Mouse (Mus musculus): ENCODE measurements at regions not wholly inside any gene's neighbourhood (a gene's known extent, or its start where the extent isn't known, plus 50 kb on each side); places are given as distances from the start of the nearest gene placed in this dataset.

GRCm38 (mm10) chr13:90402061-90402460, 312.7 kb upstream of the Xrcc4 start:
- 70% methylated on average over 1 of the region's 1 CpGs for WGBS
- DNase-seq = no peak
- Histone ChIP-seq H3K4me1 (ENCODE audit: control insufficient read depth, insufficient read depth, low read length) (no peaks in the 10 kb centered on the region), H3K4me3 (replicated peaks; ENCODE audit: extremely low read depth, low read depth, low read length) (no peak overlapping the region)
- TF ChIP-seq POLR2A (IDR thresholded peaks at IDR 0.05; ENCODE audit: borderline replicate concordance, extremely low read depth, low read depth, low read length) = no peak
- TF ChIP-seq CTCF (IDR thresholded peaks at IDR 0.05; ENCODE audit: insufficient read depth, low read length) = no peak

- H3K4me1 ChIP-seq (ENCODE audit: control insufficient read depth, insufficient read depth, low read length) = no peaks in the 10 kb centered on the region
- TF ChIP-seq POLR2A (IDR thresholded peaks at IDR 0.05; ENCODE audit: borderline replicate concordance, extremely low read depth, low read depth, low read length) (no peak), CTCF (IDR thresholded peaks at IDR 0.05; ENCODE audit: insufficient read depth, low read length) (no peak)
- no peak for DNase-seq
- no peak overlapping the region for H3K4me3 ChIP-seq (replicated peaks; ENCODE audit: extremely low read depth, low read depth, low read length)
- WGBS = 86% methylated on average over 1 of the region's 1 CpGs
These were observed 312.1 kb upstream of the Xrcc4 start for GRCm38 (mm10) chr13:90401496-90401895.

GRCm38 (mm10) chr13:90395274-90396023, 306.0 kb upstream of the Xrcc4 start:
- no peak for DNase-seq
- no peaks in the 10 kb centered on the region; the same call in 1 of the 2 replicates for H3K4me1 ChIP-seq (ENCODE audit: control insufficient read depth, insufficient read depth, low read length)
- WGBS = 56% methylated on average over 8 of the region's 8 CpGs
- TF ChIP-seq CTCF (IDR thresholded peaks at IDR 0.05; ENCODE audit: insufficient read depth, low read length) (no peak), POLR2A (IDR thresholded peaks at IDR 0.05; ENCODE audit: borderline replicate concordance, extremely low read depth, low read depth, low read length) (no peak)
- no peak overlapping the region for H3K4me3 ChIP-seq (replicated peaks; ENCODE audit: extremely low read depth, low read depth, low read length)

- WGBS = 9% methylated on average over 5 of the region's 5 CpGs
- TF ChIP-seq CTCF (IDR thresholded peaks at IDR 0.05; ENCODE audit: insufficient read depth, low read length) (no peak), POLR2A (IDR thresholded peaks at IDR 0.05; ENCODE audit: borderline replicate concordance, extremely low read depth, low read depth, low read length) (no peak)
- no peak for DNase-seq
- Histone ChIP-seq H3K4me1 (ENCODE audit: control insufficient read depth, insufficient read depth, low read length) (no peaks in the 10 kb centered on the region; the same call in 1 of the 2 replicates), H3K4me3 (replicated peaks; ENCODE audit: extremely low read depth, low read depth, low read length) (no peak overlapping the region)
These were observed 305.4 kb upstream of the Xrcc4 start for GRCm38 (mm10) chr13:90394815-90395241.

GRCm38 (mm10) chr13:90392415-90392814, 303.0 kb upstream of the Xrcc4 start:
- no peak for DNase-seq
- Histone ChIP-seq H3K4me3 (replicated peaks; ENCODE audit: extremely low read depth, low read depth, low read length) (no peak overlapping the region), H3K4me1 (ENCODE audit: control insufficient read depth, insufficient read depth, low read length) (no peaks in the 10 kb centered on the region; the same call in 1 of the 2 replicates)
- TF ChIP-seq POLR2A (IDR thresholded peaks at IDR 0.05; ENCODE audit: borderline replicate concordance, extremely low read depth, low read depth, low read length) (no peak), CTCF (IDR thresholded peaks at IDR 0.05; ENCODE audit: insufficient read depth, low read length) (no peak)

- H3K4me3 ChIP-seq (replicated peaks; ENCODE audit: extremely low read depth, low read depth, low read length) = no peak overlapping the region
- TF ChIP-seq POLR2A (IDR thresholded peaks at IDR 0.05; ENCODE audit: borderline replicate concordance, extremely low read depth, low read depth, low read length) = no peak
- no peak for TF ChIP-seq CTCF (IDR thresholded peaks at IDR 0.05; ENCODE audit: insufficient read depth, low read length)
- no peak for DNase-seq
- no peaks in the 10 kb centered on the region for H3K4me1 ChIP-seq (ENCODE audit: control insufficient read depth, insufficient read depth, low read length)
- 84% methylated on average over 3 of the region's 3 CpGs for WGBS
These were observed 287.2 kb upstream of the Xrcc4 start for GRCm38 (mm10) chr13:90376619-90377018.

GRCm38 (mm10) chr13:90376207-90376606, 286.8 kb upstream of the Xrcc4 start:
- H3K4me3 ChIP-seq (replicated peaks; ENCODE audit: extremely low read depth, low read depth, low read length) = no peak overlapping the region
- no peaks in the 10 kb centered on the region for H3K4me1 ChIP-seq (ENCODE audit: control insufficient read depth, insufficient read depth, low read length)
- 89% methylated on average over 6 of the region's 6 CpGs for WGBS
- TF ChIP-seq CTCF (IDR thresholded peaks at IDR 0.05; ENCODE audit: insufficient read depth, low read length) = no peak
- TF ChIP-seq POLR2A (IDR thresholded peaks at IDR 0.05; ENCODE audit: borderline replicate concordance, extremely low read depth, low read depth, low read length) = no peak
- no peak for DNase-seq

GRCm38 (mm10) chr13:90371415-90372150, 282.2 kb upstream of the Xrcc4 start:
- Histone ChIP-seq H3K4me1 (ENCODE audit: control insufficient read depth, insufficient read depth, low read length) (no peaks in the 10 kb centered on the region), H3K4me3 (replicated peaks; ENCODE audit: extremely low read depth, low read depth, low read length) (no peak overlapping the region)
- TF ChIP-seq CTCF (IDR thresholded peaks at IDR 0.05; ENCODE audit: insufficient read depth, low read length) = no peak
- 74% methylated on average over 4 of the region's 4 CpGs for WGBS
- DNase-seq = no peak

GRCm38 (mm10) chr13:90370746-90371414, 281.5 kb upstream of the Xrcc4 start:
- TF ChIP-seq CTCF (IDR thresholded peaks at IDR 0.05; ENCODE audit: insufficient read depth, low read length) = no peak
- TF ChIP-seq POLR2A (IDR thresholded peaks at IDR 0.05; ENCODE audit: borderline replicate concordance, extremely low read depth, low read depth, low read length) = no peak
- no peak overlapping the region for H3K4me3 ChIP-seq (replicated peaks; ENCODE audit: extremely low read depth, low read depth, low read length)
- no peaks in the 10 kb centered on the region for H3K4me1 ChIP-seq (ENCODE audit: control insufficient read depth, insufficient read depth, low read length)
- no peak for DNase-seq
- WGBS = 73% methylated on average over 3 of the region's 3 CpGs

All from lung, adult 2 months (tissue).